Comparison of ENCODE assay signal across 19 mouse cellular contexts in the genomic region with DNA sequence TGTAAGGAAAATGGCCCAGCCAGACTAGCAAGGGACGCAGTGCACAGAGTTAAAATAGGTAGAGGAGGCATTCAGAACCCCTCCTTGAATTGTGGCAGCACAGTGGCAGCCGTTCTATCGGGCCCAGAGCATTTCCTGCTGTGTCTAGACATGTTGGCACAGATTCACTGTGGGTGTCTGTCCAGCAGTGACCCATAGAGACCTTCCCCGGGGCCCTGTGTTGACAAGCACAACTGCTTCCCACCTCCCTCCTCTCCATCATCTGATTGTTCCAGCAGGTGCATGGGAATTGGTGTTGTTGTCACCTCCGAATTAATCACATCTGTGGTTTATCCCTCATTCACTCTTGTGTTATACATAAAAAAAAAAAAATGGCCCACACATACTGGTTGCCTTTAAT.
DNase-seq lines count a peak whose midpoint lies in the region; TF ChIP-seq lines count a peak whose summit lies in the region.
"Had no signal": no experiment of that assay in that cellular context is flagged by ENCODE, and none has a peak within 500 bp of the region (broad histone marks: within the 10 kb centered on the region; RNA-seq: fewer than 3 reads in every experiment).

No protein-coding gene starts in this region.

- intact Hi-C loops in gastrocnemius, adult 2 months (cut with DNase I): no loop called here
- intact Hi-C loops in left cerebral cortex, postnatal 10 days (cut with DNase I): no loop called here

- no peak overlapping the region for H3K4me3 ChIP-seq in gastrocnemius, adult 2 months
- H3K4me3 ChIP-seq: embryonic facial prominence, embryonic 13.5 days; hindbrain, embryonic 10.5 days; left cerebral cortex, adult 2 months; limb, embryonic 13.5 days; liver, embryonic 13.5 days; midbrain, embryonic 12.5 days; neural tube, embryonic 12.5 days had no signal

- DNase-seq in gastrocnemius, adult 2 months: peak; percentile 19
- no peak for DNase-seq in gastrocnemius, adult 18-20 months (ENCODE audit: low spot score)
- peak; percentile 23 for DNase-seq in kidney, postnatal 10 days
- DNase-seq in kidney, adult 9 months: no peak
- DNase-seq in left cerebral cortex, postnatal 10 days (ENCODE audit: extremely low spot score in 1 of 2, low spot score in 2 of 2): peak; percentile 13 to 35
- DNase-seq in left cerebral cortex, adult 8-10 months (ENCODE audit: low spot score in 2 of 2): no peak
- peak; percentile 5 to 15 for DNase-seq in right cerebral cortex, postnatal 36 days (ENCODE audit: low spot score in 2 of 2)
- no peak for DNase-seq in right cerebral cortex, postnatal 4 days
- DNase-seq: adrenal gland, postnatal 14 days; cerebellum, adult 11-12 months; liver, embryonic 13.5 days; lung, embryonic 14.5 days had no signal

- no peak for TF ChIP-seq CTCF in gastrocnemius, adult 2 months (IDR thresholded peaks at IDR 0.05)

- H3K27ac ChIP-seq in gastrocnemius, adult 2 months: no peak overlapping the region
- H3K27ac ChIP-seq: embryonic facial prominence, embryonic 13.5 days; hindbrain, embryonic 10.5 days; hindbrain, postnatal 0 days; left cerebral cortex, adult 2 months; limb, embryonic 13.5 days; liver, embryonic 13.5 days; midbrain, embryonic 12.5 days; neural tube, embryonic 12.5 days had no signal

Comparison
In these comparisons a context has a peak if more than half of its experiments do, and no peak if none do; other contexts are left out.
1. DNase-seq: peak in gastrocnemius, adult 2 months (single experiment), kidney, postnatal 10 days (single experiment), left cerebral cortex, postnatal 10 days (2 of 2) and right cerebral cortex, postnatal 36 days (2 of 2); none in gastrocnemius, adult 18-20 months (single experiment), kidney, adult 9 months (single experiment), left cerebral cortex, adult 8-10 months (0 of 2) and right cerebral cortex, postnatal 4 days (single experiment).